In genomic region chr3:65656902-65657660, GRCm38 (mm10) we compare ENCODE assay signal across 16 mouse cellular contexts. TPM values are rescaled to one million over a fixed set of nuclear protein-coding genes. Genes with fewer than 3 reads are reported as not detected.
DNase-seq lines count a peak whose midpoint lies in the region; ATAC-seq and TF ChIP-seq lines count a peak whose summit lies in the region.
"Had no signal": no experiment of that assay in that cellular context is flagged by ENCODE, and none has a peak within 500 bp of the region (broad histone marks: within the 10 kb centered on the region; RNA-seq: fewer than 3 reads in every experiment).

No protein-coding gene starts in this region.

- no peaks in the 10 kb centered on the region for H3K36me3 ChIP-seq in hindbrain, embryonic 11.5 days (ENCODE audit: control insufficient read depth, insufficient read depth, low read length)
- H3K36me3 ChIP-seq in midbrain, embryonic 13.5 days, result no peaks in the 10 kb centered on the region
- no peaks in the 10 kb centered on the region for H3K36me3 ChIP-seq in liver, embryonic 12.5 days
- H3K36me3 ChIP-seq in thymus, adult 2 months (ENCODE audit: control insufficient read depth, insufficient read depth, low read length), result no peaks in the 10 kb centered on the region
- H3K36me3 ChIP-seq: intestine, embryonic 15.5 days; limb, embryonic 15.5 days had no signal

- no peak for TF ChIP-seq CTCF in layer of hippocampus, adult 2 months (conservative IDR thresholded peaks at IDR 0.05)
- TF ChIP-seq CTCF in thymus, adult 2 months (IDR thresholded peaks at IDR 0.05; ENCODE audit: borderline replicate concordance, control insufficient read depth, extremely low read depth, insufficient read depth, low read length, poor library complexity), result no peak

- no peak overlapping the region; the same call in 1 of the 2 replicates for H3K4me2 ChIP-seq in hindbrain, embryonic 11.5 days (replicated peaks; ENCODE audit: low read depth, low read length)
- H3K4me2 ChIP-seq in midbrain, embryonic 13.5 days (replicated peaks), result peak overlapping the region; percentile 6
- H3K4me2 ChIP-seq in liver, embryonic 12.5 days, result no peak overlapping the region
- H3K4me2 ChIP-seq: intestine, embryonic 15.5 days; limb, embryonic 15.5 days had no signal

- 0 out of 2 replicates have a peak, but pooled peaks have one; percentile 26 for ATAC-seq in hindbrain, embryonic 11.5 days (ENCODE audit: low FRiP score)
- ATAC-seq in midbrain, embryonic 13.5 days, result no peak
- no peak for ATAC-seq in liver, embryonic 12.5 days
- ATAC-seq: intestine, embryonic 15.5 days had no signal

- no peak for TF ChIP-seq POLR2A in thymus, adult 2 months (IDR thresholded peaks at IDR 0.05; ENCODE audit: control insufficient read depth, extremely low read depth, insufficient read depth, low read length, poor library complexity)

- H3K4me3 ChIP-seq in layer of hippocampus, adult 2 months, result no peak overlapping the region
- H3K4me3 ChIP-seq in hindbrain, embryonic 11.5 days (ENCODE audit: low read depth, low read length), result no peak overlapping the region
- no peak overlapping the region for H3K4me3 ChIP-seq in midbrain, embryonic 13.5 days (replicated peaks)
- no peak overlapping the region for H3K4me3 ChIP-seq in liver, embryonic 12.5 days
- no peak overlapping the region for H3K4me3 ChIP-seq in thymus, adult 2 months (ENCODE audit: control insufficient read depth, insufficient read depth, low read length)
- H3K4me3 ChIP-seq: erythroblast, embryonic 14.5 days; intestine, embryonic 15.5 days had no signal

- no peaks in the 10 kb centered on the region for H3K9me3 ChIP-seq in hindbrain, embryonic 11.5 days (ENCODE audit: control insufficient read depth, low read length)
- no peaks in the 10 kb centered on the region for H3K9me3 ChIP-seq in midbrain, embryonic 13.5 days
- H3K9me3 ChIP-seq in liver, embryonic 12.5 days (replicated peaks), result no peaks in the 10 kb centered on the region
- H3K9me3 ChIP-seq: intestine, embryonic 15.5 days; limb, embryonic 15.5 days had no signal

- 14% methylated on average over 12 of the region's 12 CpGs for WGBS in hindbrain, embryonic 11.5 days
- 5% methylated on average over 12 of the region's 12 CpGs for WGBS in midbrain, embryonic 13.5 days
- WGBS in liver, embryonic 12.5 days (ENCODE audit: insufficient replicate concordance), result 30% methylated on average over 12 of the region's 12 CpGs
- WGBS in thymus, adult 2 months, result 63% methylated on average over 12 of the region's 12 CpGs

- 0 out of 2 replicates have a peak, but pooled peaks cover 2% of the 10 kb centered on the region for H3K4me1 ChIP-seq in hindbrain, embryonic 11.5 days (replicated peaks; ENCODE audit: control insufficient read depth, insufficient read depth, low read length)
- H3K4me1 ChIP-seq in midbrain, embryonic 13.5 days (replicated peaks), result peaks cover 27% of the 10 kb centered on the region
- H3K4me1 ChIP-seq in liver, embryonic 12.5 days, result peaks cover 18% of the 10 kb centered on the region
- H3K4me1 ChIP-seq in thymus, adult 2 months (replicated peaks; ENCODE audit: control insufficient read depth, insufficient read depth, low read length), result peaks cover 8% of the 10 kb centered on the region
- H3K4me1 ChIP-seq: intestine, embryonic 15.5 days had no signal

- DNase-seq in layer of hippocampus, adult 2 months (ENCODE audit: low spot score in 2 of 2), result no peak
- no peak for DNase-seq in layer of hippocampus, postnatal 14 days (ENCODE audit: low spot score in 2 of 2)
- peak; percentile 44 for DNase-seq in hindbrain, embryonic 11.5 days (ENCODE audit: low spot score)
- DNase-seq in thymus, postnatal 36 days, result no peak
- no peak for DNase-seq in thymus, adult 2 months
- DNase-seq: adrenal gland, postnatal 36 days; cerebellum, adult 9-11 months; lung, adult 18-20 months; right cerebral cortex, postnatal 25 days had no signal

- H3K27me3 ChIP-seq in hindbrain, embryonic 11.5 days (ENCODE audit: control insufficient read depth, insufficient read depth, low read length), result peaks cover 2% of the 10 kb centered on the region; the same call in 1 of the 2 replicates
- peaks cover 55% of the 10 kb centered on the region for H3K27me3 ChIP-seq in midbrain, embryonic 13.5 days
- H3K27me3 ChIP-seq in liver, embryonic 12.5 days (replicated peaks), result peaks cover 51% of the 10 kb centered on the region
- H3K27me3 ChIP-seq in thymus, adult 2 months (ENCODE audit: control insufficient read depth, insufficient read depth, low read length), result peaks cover 5% of the 10 kb centered on the region; the same call in 1 of the 2 replicates
- H3K27me3 ChIP-seq: intestine, embryonic 15.5 days had no signal

- H3K27ac ChIP-seq in layer of hippocampus, adult 2 months, result peak overlapping the region; percentile 20; the same call in 1 of the 2 replicates
- H3K27ac ChIP-seq in hindbrain, embryonic 11.5 days (ENCODE audit: low read depth, low read length), result no peak overlapping the region
- 0 out of 2 replicates have a peak overlapping the region, but pooled peaks have one; percentile 0 for H3K27ac ChIP-seq in midbrain, embryonic 13.5 days
- no peak overlapping the region for H3K27ac ChIP-seq in liver, embryonic 12.5 days
- H3K27ac ChIP-seq in thymus, adult 2 months (ENCODE audit: control insufficient read depth, insufficient read depth, low read length), result no peak overlapping the region
- H3K27ac ChIP-seq: intestine, embryonic 15.5 days; kidney, postnatal 0 days; limb, embryonic 15.5 days; macrophage had no signal

- no peak overlapping the region for H3K9ac ChIP-seq in hindbrain, embryonic 11.5 days (ENCODE audit: low read depth, low read length)
- H3K9ac ChIP-seq in midbrain, embryonic 13.5 days (replicated peaks), result no peak overlapping the region
- H3K9ac ChIP-seq in liver, embryonic 12.5 days, result no peak overlapping the region
- H3K9ac ChIP-seq: intestine, embryonic 15.5 days; limb, embryonic 15.5 days had no signal

RNA-seq across cellular contexts. Expression of gene Lekr1, which starts 8.9 kb away (rescaled TPM):
- 1 to 10 TPM; 6.5 to 7.2 TPM for total RNA-seq in layer of hippocampus, adult 2 months (2021)
- total RNA-seq in layer of hippocampus, postnatal 14 days (2021), result 1 to 10 TPM; 6.7 to 8.1 TPM
- polyA plus RNA-seq in hindbrain, embryonic 11.5 days (2014; fragmentation: Nextera tagmentation; extraction: Ambion mirVana), result 7.2 and 7.6 TPM in 2 replicates
- 5.7 and 6.0 TPM in 2 replicates for polyA plus RNA-seq in midbrain, embryonic 13.5 days (2015; fragmentation: Nextera tagmentation; extraction: Ambion mirVana)
- polyA plus RNA-seq in liver, embryonic 12.5 days (2016; fragmentation: Nextera tagmentation; extraction: Ambion mirVana), result 1.7 and 1.9 TPM in 2 replicates
- 0.68 and 0.84 TPM in 2 replicates for polyA plus RNA-seq in thymus, adult 2 months (2012; rRNA removed)
- polyA plus RNA-seq: erythroblast, embryonic 14.5 days had no signal

Comparison
In these comparisons a context has a peak if more than half of its experiments do, and no peak if none do; other contexts are left out.
1. H3K27ac ChIP-seq: peak in layer of hippocampus, adult 2 months (single experiment) and midbrain, embryonic 13.5 days (single experiment); none in hindbrain, embryonic 11.5 days (single experiment), liver, embryonic 12.5 days (single experiment) and thymus, adult 2 months (single experiment).